ENCODE assay signal across 25 mouse cellular contexts in the genomic region with DNA sequence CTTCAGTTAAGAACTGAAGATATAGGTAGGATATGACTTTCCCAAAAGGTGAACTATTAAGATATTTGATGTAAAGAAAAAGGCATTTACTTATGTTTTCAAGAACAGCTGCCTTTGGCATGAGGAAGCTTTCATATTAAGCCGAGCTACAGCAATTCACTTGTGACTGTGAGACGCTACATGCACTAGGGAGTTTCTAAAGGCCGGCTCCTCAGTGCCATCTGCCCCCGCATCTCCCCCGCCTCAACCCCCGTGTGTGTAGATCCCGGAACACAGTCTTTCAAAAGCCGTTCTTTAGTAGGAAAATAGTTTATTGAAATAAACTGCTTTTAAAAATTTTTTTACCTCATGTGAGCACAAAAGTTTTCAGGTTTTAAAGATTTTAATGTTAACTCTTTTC. TPM values are rescaled to one million over a fixed set of nuclear protein-coding genes. Genes with fewer than 3 reads are reported as not detected.
A peak's percentile ranks its signal among the peaks of the same experiment; 100 is the strongest.
DNase-seq lines count a peak whose midpoint lies in the region; ATAC-seq and TF ChIP-seq lines count a peak whose summit lies in the region.
"Had no signal": no experiment of that assay in that cellular context is flagged by ENCODE, and none has a peak within 500 bp of the region (broad histone marks: within the 10 kb centered on the region; RNA-seq: fewer than 3 reads in every experiment).

No protein-coding gene starts in this region.

- 0 out of 2 replicates have a peak, but pooled peaks have one; percentile 59 for ATAC-seq in forebrain, embryonic 11.5 days (replicated peaks; ENCODE audit: low FRiP score)
- peak; percentile 70; the same call in 1 of the 2 replicates for ATAC-seq in midbrain, embryonic 13.5 days
- no peak for ATAC-seq in midbrain, embryonic 11.5 days (ENCODE audit: low FRiP score)
- ATAC-seq in forebrain, postnatal 0 days, result no peak
- no peak for ATAC-seq in kidney, embryonic 16.5 days (ENCODE audit: low FRiP score, low TSS enrichment)
- ATAC-seq: intestine, embryonic 16.5 days had no signal

- H3K4me3 ChIP-seq in forebrain, embryonic 11.5 days (ENCODE audit: low read depth, low read length), result no peak overlapping the region
- H3K4me3 ChIP-seq in forebrain, embryonic 10.5 days, result no peak overlapping the region
- H3K4me3 ChIP-seq in midbrain, embryonic 13.5 days (replicated peaks), result no peak overlapping the region
- no peak overlapping the region for H3K4me3 ChIP-seq in midbrain, embryonic 11.5 days (ENCODE audit: low read depth, low read length)
- peak overlapping the region; percentile 16; the same call in 1 of the 2 replicates for H3K4me3 ChIP-seq in forebrain, postnatal 0 days (ENCODE audit: low read depth, low read length)
- no peak overlapping the region for H3K4me3 ChIP-seq in kidney, embryonic 16.5 days (ENCODE audit: low read length)
- H3K4me3 ChIP-seq: embryonic facial prominence, embryonic 12.5 days; erythroblast, embryonic 14.5 days; left cerebral cortex, adult 2 months; limb, embryonic 15.5 days had no signal

- no peaks in the 10 kb centered on the region for H3K9me3 ChIP-seq in forebrain, embryonic 11.5 days (ENCODE audit: control insufficient read depth, low read length)
- H3K9me3 ChIP-seq in forebrain, embryonic 10.5 days, result no peaks in the 10 kb centered on the region
- H3K9me3 ChIP-seq in midbrain, embryonic 13.5 days, result no peaks in the 10 kb centered on the region
- no peaks in the 10 kb centered on the region for H3K9me3 ChIP-seq in midbrain, embryonic 11.5 days (ENCODE audit: control insufficient read depth, low read length)
- no peaks in the 10 kb centered on the region for H3K9me3 ChIP-seq in forebrain, postnatal 0 days (ENCODE audit: low read length)
- H3K9me3 ChIP-seq in kidney, embryonic 16.5 days (ENCODE audit: low read length), result no peaks in the 10 kb centered on the region
- H3K9me3 ChIP-seq: embryonic facial prominence, embryonic 12.5 days; limb, embryonic 15.5 days had no signal

- H3K4me1 ChIP-seq in forebrain, embryonic 11.5 days (replicated peaks; ENCODE audit: control insufficient read depth, insufficient read depth, low read length), result no peaks in the 10 kb centered on the region
- peaks cover 17% of the 10 kb centered on the region for H3K4me1 ChIP-seq in forebrain, embryonic 10.5 days
- 0 out of 2 replicates have a peak, but pooled peaks cover 2% of the 10 kb centered on the region for H3K4me1 ChIP-seq in midbrain, embryonic 13.5 days (replicated peaks)
- no peaks in the 10 kb centered on the region for H3K4me1 ChIP-seq in midbrain, embryonic 11.5 days (ENCODE audit: control insufficient read depth, insufficient read depth, low read length)
- no peaks in the 10 kb centered on the region for H3K4me1 ChIP-seq in forebrain, postnatal 0 days (ENCODE audit: insufficient read depth)
- H3K4me1 ChIP-seq in kidney, embryonic 16.5 days (ENCODE audit: insufficient read depth, low read length), result no peaks in the 10 kb centered on the region
- H3K4me1 ChIP-seq: embryonic facial prominence, embryonic 12.5 days; limb, embryonic 15.5 days had no signal

- H3K9ac ChIP-seq in forebrain, embryonic 11.5 days (ENCODE audit: low read length), result no peak overlapping the region
- H3K9ac ChIP-seq in midbrain, embryonic 13.5 days (replicated peaks), result no peak overlapping the region
- H3K9ac ChIP-seq in midbrain, embryonic 11.5 days (ENCODE audit: low read length), result no peak overlapping the region
- H3K9ac ChIP-seq in forebrain, postnatal 0 days, result no peak overlapping the region
- no peak overlapping the region for H3K9ac ChIP-seq in kidney, embryonic 16.5 days (replicated peaks; ENCODE audit: low read length)
- H3K9ac ChIP-seq: embryonic facial prominence, embryonic 12.5 days; limb, embryonic 15.5 days; liver, embryonic 14.5 days; lung, embryonic 14.5 days had no signal

- no peaks in the 10 kb centered on the region for H3K36me3 ChIP-seq in forebrain, embryonic 11.5 days (ENCODE audit: control insufficient read depth, insufficient read depth, low read length)
- no peaks in the 10 kb centered on the region for H3K36me3 ChIP-seq in forebrain, embryonic 10.5 days (replicated peaks)
- H3K36me3 ChIP-seq in midbrain, embryonic 13.5 days, result no peaks in the 10 kb centered on the region
- no peaks in the 10 kb centered on the region for H3K36me3 ChIP-seq in midbrain, embryonic 11.5 days (ENCODE audit: control insufficient read depth, insufficient read depth, low read length)
- no peaks in the 10 kb centered on the region for H3K36me3 ChIP-seq in forebrain, postnatal 0 days (ENCODE audit: insufficient read depth)
- H3K36me3 ChIP-seq in kidney, embryonic 16.5 days (ENCODE audit: insufficient read depth, low read length), result no peaks in the 10 kb centered on the region
- H3K36me3 ChIP-seq: embryonic facial prominence, embryonic 12.5 days; limb, embryonic 15.5 days had no signal

- H3K27me3 ChIP-seq in forebrain, embryonic 11.5 days (ENCODE audit: control insufficient read depth, insufficient read depth, low read length), result no peaks in the 10 kb centered on the region
- H3K27me3 ChIP-seq in forebrain, embryonic 10.5 days (ENCODE audit: poor library complexity, severe bottlenecking), result no peaks in the 10 kb centered on the region
- no peaks in the 10 kb centered on the region for H3K27me3 ChIP-seq in midbrain, embryonic 13.5 days
- H3K27me3 ChIP-seq in midbrain, embryonic 11.5 days (ENCODE audit: control insufficient read depth, insufficient read depth, low read length), result no peaks in the 10 kb centered on the region
- no peaks in the 10 kb centered on the region for H3K27me3 ChIP-seq in forebrain, postnatal 0 days (ENCODE audit: insufficient read depth, low read length)
- no peaks in the 10 kb centered on the region for H3K27me3 ChIP-seq in kidney, embryonic 16.5 days (ENCODE audit: insufficient read depth, low read length)
- H3K27me3 ChIP-seq: embryonic facial prominence, embryonic 12.5 days; limb, embryonic 15.5 days had no signal

- 37% methylated on average over 8 of the region's 8 CpGs for WGBS in forebrain, embryonic 11.5 days
- WGBS in forebrain, embryonic 10.5 days, result 59% methylated on average over 8 of the region's 8 CpGs
- 41% methylated on average over 8 of the region's 8 CpGs for WGBS in midbrain, embryonic 13.5 days
- WGBS in midbrain, embryonic 11.5 days, result 67% methylated on average over 8 of the region's 8 CpGs
- WGBS in forebrain, postnatal 0 days, result 23% methylated on average over 8 of the region's 8 CpGs
- 58% methylated on average over 8 of the region's 8 CpGs for WGBS in kidney, embryonic 16.5 days

- H3K27ac ChIP-seq in forebrain, embryonic 11.5 days (ENCODE audit: low read depth, low read length), result no peak overlapping the region
- H3K27ac ChIP-seq in forebrain, embryonic 10.5 days, result no peak overlapping the region
- no peak overlapping the region for H3K27ac ChIP-seq in midbrain, embryonic 13.5 days
- no peak overlapping the region for H3K27ac ChIP-seq in midbrain, embryonic 11.5 days (ENCODE audit: low read depth, low read length)
- no peak overlapping the region for H3K27ac ChIP-seq in forebrain, postnatal 0 days (ENCODE audit: low read depth, low read length)
- no peak overlapping the region for H3K27ac ChIP-seq in kidney, embryonic 16.5 days (ENCODE audit: low read length)
- H3K27ac ChIP-seq: embryonic facial prominence, embryonic 12.5 days; left cerebral cortex, adult 2 months; limb, embryonic 15.5 days; liver, embryonic 14.5 days had no signal

- H3K4me2 ChIP-seq in forebrain, embryonic 11.5 days (ENCODE audit: low read depth, low read length, severe bottlenecking), result peak overlapping the region; percentile 11; the same call in 1 of the 2 replicates
- H3K4me2 ChIP-seq in midbrain, embryonic 13.5 days (replicated peaks), result peak overlapping the region; percentile 32; the same call in 1 of the 2 replicates
- no peak overlapping the region for H3K4me2 ChIP-seq in midbrain, embryonic 11.5 days
- H3K4me2 ChIP-seq in forebrain, postnatal 0 days (ENCODE audit: low read depth), result peak overlapping the region; percentile 39
- no peak overlapping the region for H3K4me2 ChIP-seq in kidney, embryonic 16.5 days (replicated peaks; ENCODE audit: low read depth, low read length)
- H3K4me2 ChIP-seq: embryonic facial prominence, embryonic 12.5 days; heart, embryonic 11.5 days; limb, embryonic 15.5 days; lung, embryonic 14.5 days had no signal

- no peak for TF ChIP-seq CTCF in forebrain, postnatal 0 days (IDR thresholded peaks at IDR 0.05; ENCODE audit: low read depth)

- DNase-seq in forebrain, embryonic 11.5 days (ENCODE audit: low spot score), result no peak
- DNase-seq in forebrain, embryonic 10.5 days (ENCODE audit: extremely low spot score, low spot score), result no peak
- no peak for DNase-seq in midbrain, embryonic 11.5 days (ENCODE audit: low spot score, missing footprints)
- peak; percentile 30 for DNase-seq in forebrain, postnatal 0 days
- peak; percentile 9 for DNase-seq in telencephalon, adult 2 months (ENCODE audit: low read depth, low spot score)
- DNase-seq in urinary bladder, postnatal 25 days (ENCODE audit: low spot score), result no peak
- DNase-seq: adrenal gland, postnatal 25 days; cerebellum, adult 11 months; layer of hippocampus, adult 9-11 months; lung, embryonic 14.5 days; right cerebral cortex, postnatal 14 days; spleen, adult 18-20 months had no signal

RNA-seq across cellular contexts. Expression of gene Slc4a10, which starts 42.5 kb away (rescaled TPM):
- 0.63 and 0.94 TPM in 2 replicates for polyA plus RNA-seq in forebrain, embryonic 11.5 days (2014; fragmentation: Nextera tagmentation; extraction: Ambion mirVana)
- 0.05 TPM in 1 of 2 replicates, not detected in the other for polyA plus RNA-seq in forebrain, embryonic 10.5 days (2016; fragmentation: Nextera tagmentation; extraction: Ambion mirVana)
- polyA plus RNA-seq in midbrain, embryonic 13.5 days (2015; fragmentation: Nextera tagmentation; extraction: Ambion mirVana), result 7.5 and 8.9 TPM in 2 replicates
- 0.63 and 0.65 TPM in 2 replicates for polyA plus RNA-seq in midbrain, embryonic 11.5 days (2014; fragmentation: Nextera tagmentation; extraction: Ambion mirVana)
- 42.2 and 55.5 TPM in 2 replicates for total RNA-seq in forebrain, postnatal 0 days (2014; rRNA removed)
- polyA plus RNA-seq in forebrain, postnatal 0 days (2015; fragmentation: Nextera tagmentation; extraction: Ambion mirVana), result 11.2 and 16.4 TPM in 2 replicates
- polyA plus RNA-seq in kidney, embryonic 16.5 days (2015; fragmentation: Nextera tagmentation; extraction: Ambion mirVana), result 0.20 and 0.33 TPM in 2 replicates
- total RNA-seq: hematopoietic stem cell, adult 5-6 weeks; megakaryocyte, adult 5-6 weeks; monocyte, adult 5-6 weeks had no signal
- polyA plus RNA-seq: erythroblast, embryonic 14.5 days; heart, postnatal 0 days; liver, embryonic 14.5 days had no signal

Comparison
In these comparisons a context has a peak if more than half of its experiments do, and no peak if none do; other contexts are left out.
1. ATAC-seq: peak in forebrain, embryonic 11.5 days (single experiment) and midbrain, embryonic 13.5 days (single experiment); none in midbrain, embryonic 11.5 days (single experiment), forebrain, postnatal 0 days (single experiment) and kidney, embryonic 16.5 days (single experiment).
2. DNase-seq: peak in forebrain, postnatal 0 days (single experiment) and telencephalon, adult 2 months (single experiment); none in forebrain, embryonic 11.5 days (single experiment), forebrain, embryonic 10.5 days (single experiment), midbrain, embryonic 11.5 days (single experiment) and urinary bladder, postnatal 25 days (single experiment).
3. H3K4me2 ChIP-seq: peak in forebrain, embryonic 11.5 days (single experiment), midbrain, embryonic 13.5 days (single experiment) and forebrain, postnatal 0 days (single experiment); none in midbrain, embryonic 11.5 days (single experiment) and kidney, embryonic 16.5 days (single experiment).